Mouse (Mus musculus) olfactory bulb, adult 2 months (tissue): ENCODE data around the gene Dnajc4. TPM values are rescaled to one million over a fixed set of nuclear protein-coding genes. Genes with fewer than 3 reads are reported as not detected.

Experiments
- H3K27ac ChIP-seq: fragments of 200-500 bp; 2 replicates; pipeline ENCODE4 v1.5.1; 2012; ENCODE audit warnings: low read depth, low read length; ENCODE audit not compliant: insufficient read depth
- H3K4me1 ChIP-seq: fragments of 200-500 bp; 2 replicates; pipeline ENCODE4 v1.6.1; 2012; ENCODE audit warnings: low read length; ENCODE audit not compliant: control insufficient read depth, insufficient read depth
- H3K4me3 ChIP-seq: fragments of 200-500 bp; 2 replicates; pipeline ENCODE4 v1.5.1; 2012; ENCODE audit warnings: mild to moderate bottlenecking, low read depth, low read length, moderate library complexity; ENCODE audit not compliant: insufficient read depth
- CTCF ChIP-seq: fragments of 200-500 bp; IDR thresholded peaks from 2 replicates; pipeline ENCODE4 v1.5.1; 2012; ENCODE audit warnings: low read depth, mild to moderate bottlenecking, low read length, moderate library complexity; ENCODE audit not compliant: insufficient read depth
- POLR2A ChIP-seq: fragments of 200-500 bp; IDR thresholded peaks from 2 replicates; pipeline ENCODE4 v1.6.1; 2012; ENCODE audit warnings: mild to moderate bottlenecking, low read depth, low read length, moderate library complexity; ENCODE audit not compliant: insufficient read depth
- WGBS: fragments of 180-500 bp; shearing (Covaris S2); methylation state at CpG from one replicate; pipeline ENCODE4 v1.1.7; 2018; 5-methylcytosine and 5-hydroxymethylcytosine counted together
- polyA plus RNA-seq: library from polyadenylated mRNA; stranded (reverse); fragments of >200 nt; gene quantifications from 2 replicates; pipeline ENCODE4 v1.2.4, GENCODE M21; 2012; ENCODE audit warnings: low replicate concordance; ENCODE audit not compliant: missing spikeins, insufficient read depth, insufficient read length

The Dnajc4 gene
- polyA plus RNA-seq, 1 experiment = not detected

DNA sequence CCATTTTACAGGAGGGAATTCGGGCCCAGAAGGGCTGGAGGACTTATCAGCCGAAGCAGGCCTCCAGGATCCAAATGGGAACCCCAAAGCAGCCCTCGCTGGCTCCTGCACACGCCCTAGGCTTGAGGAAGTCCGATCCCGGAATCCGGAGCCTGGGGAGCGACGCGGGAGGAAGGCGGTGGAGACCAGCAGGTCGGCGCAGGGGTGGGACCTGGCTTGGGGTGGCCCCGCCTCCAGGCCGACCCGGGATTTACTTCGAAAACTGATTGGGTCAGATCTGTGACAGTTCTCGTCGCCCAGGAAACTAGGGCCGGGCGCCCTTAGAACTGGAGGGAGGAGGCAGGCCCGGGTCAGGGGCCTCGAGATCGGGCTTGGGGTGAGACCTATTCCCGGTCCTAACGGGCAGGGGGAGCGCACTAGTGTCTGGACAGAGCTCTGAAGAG lies 50.1 kb downstream of the Dnajc4 start, which contains the start of gene Gpr137:
Gene Gpr137 (minus strand): TSS at position 232 of the 443 bp plus-strand sequence.
- peak within 1 kb of the TSS; percentile 63 for H3K27ac ChIP-seq
- under 1% methylated on average over 27 of the region's 27 CpGs for whole genome bisulfite sequencing
- peaks cover 28% of the 10 kb centered on the region for H3K4me1 ChIP-seq
- peak within 1 kb of the TSS; percentile 87 for H3K4me3 ChIP-seq
- TF ChIP-seq CTCF (no peak), POLR2A (peak; percentile 58)

DNA sequence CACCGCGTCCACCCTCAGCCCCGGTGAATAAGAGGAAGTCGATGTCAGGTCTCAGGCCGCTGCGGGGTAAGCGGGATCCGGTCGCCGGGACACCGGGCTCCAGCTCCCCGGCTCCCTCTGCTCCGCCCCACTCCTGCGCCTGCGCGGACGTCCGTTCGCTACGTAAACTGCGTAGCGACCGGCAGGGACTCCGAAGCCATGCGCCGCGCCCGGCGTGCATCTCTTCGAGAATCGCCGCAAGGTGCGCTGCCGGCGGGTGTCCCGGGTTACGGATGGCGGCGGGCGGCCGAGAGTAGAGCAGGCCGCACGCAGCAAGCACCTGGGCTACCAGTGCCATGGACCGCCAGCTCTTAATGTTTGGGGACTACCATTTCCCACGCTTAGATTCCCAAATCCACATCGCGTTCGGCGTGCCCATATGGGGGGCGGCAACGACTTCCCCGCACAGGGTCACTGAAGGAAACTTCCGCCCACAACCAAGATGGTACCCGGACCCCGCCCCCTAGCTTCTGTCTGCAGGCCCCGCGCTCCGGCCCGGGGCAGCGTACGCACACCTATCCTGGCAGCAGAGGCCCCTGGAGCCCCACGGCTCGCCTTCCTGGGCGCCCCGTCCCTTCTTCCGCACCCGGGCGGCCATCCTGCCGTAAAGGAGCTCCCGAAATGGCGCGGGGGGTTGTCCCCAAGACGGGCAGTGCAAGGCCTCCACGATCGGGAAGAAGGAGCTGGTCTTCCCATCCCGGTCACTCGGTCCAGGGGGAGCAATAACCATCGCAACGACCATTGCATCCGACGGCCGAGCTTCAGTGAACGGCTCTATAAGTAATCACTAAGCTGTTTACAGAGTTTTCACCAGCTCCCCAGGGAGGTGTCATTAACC lies 50.8 kb downstream of the Dnajc4 start, which contains the start of gene Bad:
Gene Bad (plus strand): TSS at position 490 of the 877 bp plus-strand sequence.
- Histone ChIP-seq H3K4me1 (peaks cover 28% of the 10 kb centered on the region), H3K27ac (peak within 1 kb of the TSS; percentile 63), H3K4me3 (peak within 1 kb of the TSS; percentile 87)
- TF ChIP-seq POLR2A (peak; percentile 50), CTCF (no peak)
- under 1% methylated on average over 83 of the region's 83 CpGs for WGBS

DNA sequence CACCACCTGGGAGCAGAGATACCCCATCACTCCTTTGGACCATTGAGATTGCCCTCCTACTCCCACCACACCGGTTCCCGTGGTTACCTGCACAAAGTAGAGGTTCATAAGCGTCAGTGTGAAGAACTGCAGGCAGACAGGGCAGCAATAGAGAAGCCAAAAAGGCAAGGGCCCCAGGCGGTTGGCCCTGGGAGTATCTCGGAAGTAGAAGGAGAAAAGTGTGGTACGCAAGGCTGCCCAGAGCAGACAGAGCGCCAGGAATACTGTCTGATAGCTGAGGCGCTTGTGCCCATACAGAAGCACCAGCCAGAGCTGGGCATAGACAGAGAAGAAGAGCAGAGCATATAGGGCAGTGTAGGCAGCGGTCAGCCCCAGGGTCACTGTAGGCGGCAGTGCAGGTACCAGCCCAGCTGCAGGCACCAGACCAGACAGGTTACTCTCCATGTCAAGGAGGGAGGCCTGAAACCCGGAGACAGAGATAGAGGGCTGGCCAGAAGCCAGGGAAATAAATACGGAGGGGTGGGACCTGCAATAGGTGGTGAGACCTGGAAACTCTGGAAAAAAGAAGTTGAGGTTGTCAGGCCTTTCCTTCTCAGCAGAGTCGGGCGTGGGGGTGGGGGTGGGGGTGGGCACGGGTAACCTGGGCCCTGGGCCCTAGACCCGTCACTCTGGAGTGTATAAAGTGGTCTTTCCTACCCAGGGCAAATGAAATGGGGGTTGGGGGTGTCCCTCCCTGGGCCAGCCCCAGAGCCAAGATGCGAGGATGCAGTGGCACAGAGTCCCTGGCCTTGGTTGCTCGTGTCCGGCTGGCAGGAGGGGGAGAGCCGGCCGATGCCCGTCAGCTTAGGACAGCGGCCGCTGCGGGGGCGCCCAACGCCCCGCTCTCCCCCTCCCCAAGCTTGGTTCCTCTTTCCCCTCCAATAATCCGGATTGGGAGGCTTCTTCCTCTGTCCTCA lies 51.7 kb downstream of the Dnajc4 start:
- no peak for TF ChIP-seq POLR2A
- TF ChIP-seq CTCF = no peak
- 16% methylated on average over 29 of the region's 29 CpGs for WGBS
- Histone ChIP-seq H3K27ac (no peak overlapping the region; the same call in 1 of the 2 replicates), H3K4me1 (peaks cover 28% of the 10 kb centered on the region), H3K4me3 (peak overlapping the region; percentile 87)

DNA sequence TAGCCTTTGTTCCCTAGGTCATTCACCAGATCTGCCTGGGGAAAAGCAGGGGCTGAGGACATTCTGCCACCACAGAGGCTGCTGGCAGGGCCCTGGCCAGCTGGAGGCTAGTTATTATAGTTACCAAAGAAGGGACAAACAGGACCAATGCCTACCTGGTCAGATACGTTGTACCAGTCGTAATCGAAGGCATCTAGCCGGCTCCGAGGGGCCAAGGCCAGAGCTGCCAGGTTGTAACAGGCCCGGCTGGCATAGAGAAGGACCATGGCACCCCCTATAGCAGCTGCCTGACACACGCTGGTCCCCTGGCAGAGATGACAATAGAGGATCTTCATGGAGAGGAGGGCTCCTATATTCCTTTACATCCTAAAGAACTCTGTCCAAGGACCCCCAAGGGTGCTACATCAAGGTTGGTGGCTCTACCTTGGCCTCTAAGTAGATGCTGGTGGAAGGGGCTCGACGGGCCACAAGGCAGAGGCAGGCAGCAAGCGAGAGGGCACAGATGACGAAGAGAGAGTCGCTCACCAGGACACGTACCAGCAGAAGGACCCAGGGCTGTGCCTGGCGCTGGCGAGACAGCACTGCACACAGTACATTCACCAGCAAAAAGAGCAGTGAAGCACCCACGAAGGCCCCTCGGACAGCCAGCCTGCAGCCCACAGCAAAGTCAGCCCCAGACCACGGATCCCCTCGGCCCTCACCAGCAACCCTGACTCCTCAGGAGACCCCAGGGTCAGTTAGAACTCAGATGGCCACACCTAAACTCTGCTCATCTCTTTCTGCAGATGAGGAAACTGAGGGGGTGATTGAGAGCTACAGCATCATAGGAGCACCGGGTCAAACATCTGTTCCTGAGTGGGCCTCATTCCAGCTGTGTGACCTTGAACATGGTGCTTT lies 53.0 kb downstream of the Dnajc4 start:
- TF ChIP-seq CTCF (no peak), POLR2A (0 out of 2 replicates have a peak, but pooled peaks have one; percentile 14)
- Histone ChIP-seq H3K27ac (no peak overlapping the region), H3K4me1 (peaks cover 29% of the 10 kb centered on the region), H3K4me3 (peak overlapping the region; percentile 0; the same call in 1 of the 2 replicates)
- WGBS = 86% methylated on average over 20 of the region's 20 CpGs

Other genes with a start within 250 kb of the Dnajc4 start
- gene Rps6ka4, start 151.9 kb downstream of the Dnajc4 start, polyA plus RNA-seq = not detected in 2 replicates
- gene Ccdc88b, start 134.4 kb downstream of the Dnajc4 start, polyA plus RNA-seq = not detected in 2 replicates
- gene Trmt112, start 82.9 kb downstream of the Dnajc4 start, polyA plus RNA-seq = not detected in 2 replicates
- not detected in 2 replicates for gene Prdx5, start 82.5 kb downstream of the Dnajc4 start, polyA plus RNA-seq
- gene Esrra, start 70.8 kb downstream of the Dnajc4 start, polyA plus RNA-seq = not detected in 2 replicates
- not detected in 2 replicates for gene Catsperz, start 67.2 kb downstream of the Dnajc4 start, polyA plus RNA-seq
- not detected in 2 replicates for gene Kcnk4, start 58.1 kb downstream of the Dnajc4 start, polyA plus RNA-seq
- not detected in 2 replicates for gene Bad, start 50.7 kb downstream of the Dnajc4 start, polyA plus RNA-seq
- not detected in 2 replicates for gene Gpr137, start 50.1 kb downstream of the Dnajc4 start, polyA plus RNA-seq
- not detected in 2 replicates for gene Ppp1r14b, start 17.6 kb downstream of the Dnajc4 start, polyA plus RNA-seq
- gene Plcb3, start 16.1 kb downstream of the Dnajc4 start, polyA plus RNA-seq = not detected in 2 replicates
- gene Fkbp2, start 12.1 kb downstream of the Dnajc4 start, polyA plus RNA-seq = not detected in 2 replicates
- gene Vegfb, start 4.9 kb downstream of the Dnajc4 start, polyA plus RNA-seq = not detected in 2 replicates
- gene Nudt22, start 3.5 kb upstream of the Dnajc4 start, polyA plus RNA-seq = not detected in 2 replicates
- not detected in 2 replicates for gene Trpt1, start 3.6 kb upstream of the Dnajc4 start, polyA plus RNA-seq
- not detected in 2 replicates for gene Fermt3, start 26.9 kb upstream of the Dnajc4 start, polyA plus RNA-seq
- gene Stip1, start 47.4 kb upstream of the Dnajc4 start, polyA plus RNA-seq = 145 and 219 TPM in 2 replicates
- not detected in 2 replicates for gene Macrod1, start 64.2 kb upstream of the Dnajc4 start, polyA plus RNA-seq
- gene Flrt1, start 113.2 kb upstream of the Dnajc4 start, polyA plus RNA-seq = not detected in 2 replicates
- gene Otub1, start 213.7 kb upstream of the Dnajc4 start, polyA plus RNA-seq = not detected in 2 replicates
- not detected in 2 replicates for gene Cox8a, start 225.0 kb upstream of the Dnajc4 start, polyA plus RNA-seq
- not detected in 2 replicates for gene Naa40, start 248.6 kb upstream of the Dnajc4 start, polyA plus RNA-seq